Comparison of ENCODE assay signal across 29 mouse cellular contexts in the genomic region with DNA sequence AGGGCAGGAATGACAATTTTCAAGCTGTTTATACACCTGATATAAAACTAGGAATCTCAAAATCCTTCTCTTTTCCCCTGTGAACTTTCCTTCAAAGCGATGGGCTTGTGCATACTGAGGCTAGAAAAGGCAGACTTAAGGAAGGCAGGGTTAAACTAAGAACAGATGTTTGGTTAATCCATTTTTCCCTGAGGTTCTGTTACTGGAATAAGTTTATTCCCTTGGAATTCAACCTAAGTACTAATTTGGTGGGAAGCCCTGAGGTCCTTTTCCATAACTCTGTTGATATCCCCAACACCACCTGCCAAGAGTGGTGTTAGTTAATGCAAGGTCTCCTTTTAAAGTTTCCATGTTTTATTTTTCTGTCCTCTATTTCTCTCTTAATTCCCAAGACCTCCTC.
"Had no signal": no experiment of that assay in that cellular context is flagged by ENCODE, and none has a peak within 500 bp of the region (broad histone marks: within the 10 kb centered on the region; RNA-seq: fewer than 3 reads in every experiment).

No protein-coding gene starts in this region.

- H3K9ac ChIP-seq: heart, embryonic 13.5 days; heart, embryonic 15.5 days; hindbrain, embryonic 13.5 days; hindbrain, embryonic 15.5 days; kidney, embryonic 15.5 days; limb, embryonic 12.5 days; liver, embryonic 13.5 days; liver, embryonic 15.5 days; liver, postnatal 0 days had no signal

- DNase-seq: gastrocnemius, postnatal 14 days; gastrocnemius, postnatal 36 days; heart, adult 11 months; heart, adult 2 months; heart, postnatal 14 days; heart, postnatal 36 days; kidney, adult 11 months; kidney, adult 2 months; kidney, adult 9 months; kidney, postnatal 14 days; kidney, postnatal 36 days; layer of hippocampus, adult 9-11 months; layer of hippocampus, postnatal 36 days; left cerebral cortex, postnatal 4 days; liver; liver, embryonic 13.5 days; liver, postnatal 0 days had no signal

- H3K4me3 ChIP-seq: heart, adult 2 months; heart, embryonic 13.5 days; heart, embryonic 15.5 days; hindbrain, embryonic 13.5 days; hindbrain, embryonic 15.5 days; kidney, embryonic 15.5 days; limb, embryonic 12.5 days; liver, embryonic 13.5 days; liver, embryonic 15.5 days had no signal

- H3K4me2 ChIP-seq: heart, embryonic 11.5 days; heart, embryonic 13.5 days; heart, embryonic 15.5 days; hindbrain, embryonic 13.5 days; hindbrain, embryonic 15.5 days; kidney, embryonic 15.5 days; limb, embryonic 12.5 days; liver, embryonic 11.5 days; liver, embryonic 13.5 days; liver, embryonic 15.5 days had no signal

- ATAC-seq: hindbrain, postnatal 0 days; intestine, embryonic 16.5 days; liver, postnatal 0 days had no signal

- H3K36me3 ChIP-seq: heart, embryonic 13.5 days; heart, embryonic 15.5 days; hindbrain, embryonic 13.5 days; hindbrain, embryonic 15.5 days; kidney, embryonic 15.5 days; limb, embryonic 12.5 days; liver, embryonic 13.5 days; liver, embryonic 15.5 days had no signal

- H3K27me3 ChIP-seq: heart, embryonic 13.5 days; heart, embryonic 15.5 days; hindbrain, embryonic 13.5 days; hindbrain, embryonic 15.5 days; kidney, embryonic 15.5 days; limb, embryonic 12.5 days; liver, embryonic 13.5 days; liver, embryonic 15.5 days had no signal

- H3K9me3 ChIP-seq: heart, embryonic 13.5 days; heart, embryonic 15.5 days; hindbrain, embryonic 13.5 days; hindbrain, embryonic 15.5 days; kidney, embryonic 15.5 days; limb, embryonic 12.5 days; liver, embryonic 13.5 days; liver, embryonic 15.5 days had no signal

- H3K27ac ChIP-seq: heart, adult 2 months; heart, embryonic 13.5 days; heart, embryonic 15.5 days; hindbrain, embryonic 13.5 days; hindbrain, embryonic 15.5 days; hindbrain, postnatal 0 days; kidney, embryonic 15.5 days; kidney, postnatal 0 days; limb, embryonic 12.5 days; liver, embryonic 13.5 days; liver, embryonic 15.5 days had no signal

- H3K4me1 ChIP-seq: heart, embryonic 13.5 days; heart, embryonic 15.5 days; hindbrain, embryonic 13.5 days; hindbrain, embryonic 15.5 days; kidney, embryonic 15.5 days; limb, embryonic 12.5 days; liver, embryonic 13.5 days; liver, embryonic 15.5 days had no signal
